Mouse (Mus musculus) liver, embryonic 14.5 days (tissue): ENCODE data around the gene Ugt1a8.

ENCODE experiments used
- CTCF ChIP-seq: IDR thresholded peaks from 2 replicates; pipeline ENCODE4 v1.5.1; 2016; ENCODE audit warnings: antibody characterized with exemption, low read depth, control low read depth
- EP300 ChIP-seq: IDR thresholded peaks from 2 replicates; pipeline ENCODE4 v1.6.1; 2016; ENCODE audit warnings: antibody characterized with exemption, low read depth

GRCm38 (mm10) chr1:88258361-88258760, 170.7 kb downstream of the Ugt1a8 start:
- TF ChIP-seq CTCF (no peak), EP300 (no peak)
